Mouse (Mus musculus) stomach, embryonic 15.5 days (tissue): ENCODE measurements around the gene Palld. TPM values are rescaled to one million over a fixed set of nuclear protein-coding genes. Genes with fewer than 3 reads are reported as not detected.

Experiments
- ATAC-seq: fragments of 200-750 bp; cut with Nextera tagmentation; 2 replicates; pipeline ENCODE4 v1.8.0; 2017; ENCODE audit warnings: low read depth, moderate number of reproducible peaks, moderate TSS enrichment; ENCODE audit not compliant: insufficient read depth, low FRiP score
- H3K27ac ChIP-seq: fragments of 300-500 bp; sonication (generic); 2 replicates; pipeline ENCODE4 v1.5.1; 2015; ENCODE audit warnings: mild to moderate bottlenecking, inconsistent platforms
- H3K27me3 ChIP-seq: fragments of 300-500 bp; sonication (generic); replicated peaks from 2 replicates; pipeline ENCODE4 v1.6.1; 2015; ENCODE audit warnings: inconsistent platforms
- H3K36me3 ChIP-seq: fragments of 300-500 bp; sonication (generic); 2 replicates; pipeline ENCODE4 v1.6.1; 2015; ENCODE audit warnings: inconsistent platforms
- H3K4me1 ChIP-seq: fragments of 300-500 bp; sonication (generic); 2 replicates; pipeline ENCODE4 v1.6.1; 2015; ENCODE audit warnings: inconsistent platforms
- H3K4me2 ChIP-seq: fragments of 300-500 bp; sonication (generic); 2 replicates; pipeline ENCODE4 v1.6.1; 2015; ENCODE audit warnings: mild to moderate bottlenecking, inconsistent platforms
- H3K4me3 ChIP-seq: fragments of 300-500 bp; sonication (generic); replicated peaks from 2 replicates; pipeline ENCODE4 v1.5.1; 2015; ENCODE audit warnings: inconsistent platforms
- H3K9ac ChIP-seq: fragments of 300-500 bp; sonication (generic); 2 replicates; pipeline ENCODE4 v1.6.1; 2015; ENCODE audit warnings: inconsistent platforms
- H3K9me3 ChIP-seq: fragments of 300-500 bp; sonication (generic); 2 replicates; pipeline ENCODE4 v1.6.1; 2016; ENCODE audit warnings: inconsistent platforms
- WGBS: fragments of 180-500 bp; shearing (Covaris S2); methylation state at CpG from one replicate; pipeline ENCODE4 v1.1.7; 2015; 5-methylcytosine and 5-hydroxymethylcytosine counted together
- polyA plus RNA-seq: library from polyadenylated mRNA; unstranded; fragments of >200 nt; fragmentation: Nextera tagmentation; extraction: Ambion mirVana; gene quantifications from 2 replicates; pipeline ENCODE4 v1.2.1, GENCODE M21; 2015

The Palld gene
- polyA plus RNA-seq, result 95.5 and 103 TPM in 2 replicates

DNA sequence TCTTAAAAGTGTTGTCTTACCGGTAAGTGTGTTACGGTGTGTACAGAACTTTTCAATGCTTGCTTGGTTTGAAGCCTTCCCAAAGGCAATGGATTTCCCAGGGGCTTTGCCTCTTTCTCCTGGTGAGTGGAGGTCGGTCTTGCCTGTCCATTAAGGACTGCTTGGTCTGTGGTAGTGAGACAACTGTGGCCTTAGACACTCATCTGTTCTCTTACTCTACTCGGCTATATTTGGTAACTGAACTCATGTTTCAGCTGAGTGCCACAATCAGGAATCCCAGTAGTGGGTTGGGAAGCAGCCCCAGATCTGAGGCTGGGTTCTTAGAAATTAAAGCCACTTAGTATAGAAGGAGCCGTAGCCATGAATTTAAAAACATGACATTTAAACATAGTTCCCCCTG lies at the start of gene Palld:
Palld (minus strand) TSS at position 170 of the 400 bp plus-strand sequence.
- no peak for ATAC-seq
- Histone ChIP-seq H3K4me3 (no peak within 1 kb of the TSS), H3K9ac (no peak within 1 kb of the TSS), H3K9me3 (no peaks in the 10 kb centered on the region), H3K4me2 (no peak within 1 kb of the TSS), H3K36me3 (no peaks in the 10 kb centered on the region), H3K4me1 (no peaks in the 10 kb centered on the region), H3K27ac (no peak within 1 kb of the TSS), H3K27me3 (no peaks in the 10 kb centered on the region)
- WGBS, result 77% methylated on average over 5 of the region's 5 CpGs

DNA sequence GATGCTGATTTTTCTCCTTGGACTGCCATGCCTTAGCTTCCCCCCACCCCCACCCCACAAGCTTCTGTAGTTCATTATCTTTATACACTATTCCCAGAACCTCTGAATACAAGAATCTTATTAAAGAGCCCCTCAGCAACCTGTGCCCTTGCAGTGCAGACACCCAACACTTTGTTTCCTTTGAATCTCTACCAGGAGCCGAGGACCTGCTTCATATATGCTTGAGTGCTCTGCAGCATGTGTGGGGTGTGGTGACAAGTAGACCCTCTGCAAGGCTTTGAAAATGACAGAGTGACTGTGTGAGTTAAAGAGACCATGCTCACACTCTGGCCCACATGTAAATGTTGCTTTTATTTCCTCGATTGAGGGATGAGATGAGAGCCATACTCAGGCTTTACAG lies 35.1 kb upstream of the Palld start:
- 73% methylated on average over 2 of the region's 2 CpGs for WGBS
- Histone ChIP-seq H3K9ac (no peak overlapping the region), H3K27ac (no peak overlapping the region), H3K9me3 (no peaks in the 10 kb centered on the region), H3K4me1 (no peaks in the 10 kb centered on the region), H3K4me3 (no peak overlapping the region), H3K4me2 (no peak overlapping the region), H3K27me3 (no peaks in the 10 kb centered on the region), H3K36me3 (no peaks in the 10 kb centered on the region)
- ATAC-seq, result no peak

DNA sequence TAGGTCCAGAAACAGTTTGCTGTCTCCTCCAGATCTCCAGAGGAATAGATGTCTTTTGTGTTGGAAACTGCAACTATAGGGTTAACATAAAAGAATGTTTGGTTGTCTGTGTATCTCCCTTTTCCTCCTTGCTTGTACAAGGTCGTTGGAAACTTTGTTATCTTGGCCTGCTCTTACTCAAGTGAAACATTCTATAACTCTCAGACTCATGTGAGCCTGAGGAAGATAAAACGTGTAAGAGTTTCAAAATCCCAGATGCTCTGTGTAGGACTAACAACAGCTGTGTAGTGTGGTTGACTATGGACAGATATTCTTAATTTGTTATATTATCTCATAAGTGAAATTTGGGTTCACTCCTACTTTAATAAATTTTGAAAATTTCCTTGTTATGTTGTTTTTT lies 30.8 kb upstream of the Palld start:
- Histone ChIP-seq H3K4me3 (no peak overlapping the region), H3K27ac (no peak overlapping the region), H3K27me3 (no peaks in the 10 kb centered on the region), H3K36me3 (no peaks in the 10 kb centered on the region), H3K9ac (no peak overlapping the region), H3K9me3 (no peaks in the 10 kb centered on the region), H3K4me2 (no peak overlapping the region), H3K4me1 (no peaks in the 10 kb centered on the region)
- ATAC-seq, result no peak
- 5% methylated on average over 2 of the region's 2 CpGs for WGBS

DNA sequence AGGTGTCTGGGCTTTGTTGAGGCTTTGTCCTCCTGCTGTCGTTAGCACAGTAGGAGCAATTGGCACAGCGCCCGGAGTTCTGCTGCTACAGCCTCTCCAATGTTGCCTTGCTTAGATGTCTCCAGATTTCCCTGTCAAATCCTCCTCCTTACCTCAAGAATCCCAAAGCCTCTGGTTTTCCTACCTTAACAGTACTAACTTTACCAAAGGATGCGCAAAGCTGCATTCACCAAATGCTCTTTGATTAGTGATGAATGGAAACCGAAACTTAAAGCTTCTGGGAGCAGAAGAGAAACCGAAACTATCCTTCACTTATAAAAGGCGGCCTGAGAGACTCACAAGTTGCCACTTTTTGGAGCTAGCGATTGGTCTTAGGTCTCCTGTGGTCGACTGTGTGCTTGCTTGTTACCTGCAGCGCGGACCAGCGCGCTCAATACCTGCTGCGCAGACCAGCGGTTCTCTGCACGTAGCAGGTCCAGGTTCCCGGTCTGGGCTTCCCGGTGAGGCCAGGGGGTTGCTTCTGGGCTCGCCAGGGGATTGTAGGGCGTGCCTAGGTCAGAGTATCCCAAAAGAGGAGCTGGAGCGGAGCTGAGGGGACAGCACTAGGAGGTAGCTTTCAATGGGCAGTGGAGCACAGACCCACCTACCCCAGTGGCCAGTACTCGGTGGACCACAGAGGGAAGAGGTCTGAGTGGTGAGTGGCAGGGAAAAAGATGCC lies 25.4 kb upstream of the Palld start, which contains the start of gene Ddx60:
Ddx60 (plus strand) TSS at position 311 of the 718 bp plus-strand sequence.
- peak within 1 kb of the TSS; percentile 49 for H3K4me3 ChIP-seq
- H3K4me1 ChIP-seq, result no peaks in the 10 kb centered on the region
- H3K9ac ChIP-seq, result peak within 1 kb of the TSS; percentile 11; the same call in 1 of the 2 replicates
- no peaks in the 10 kb centered on the region for H3K27me3 ChIP-seq
- H3K27ac ChIP-seq, result no peak within 1 kb of the TSS
- peak; percentile 55; the same call in 1 of the 2 replicates for ATAC-seq
- peak within 1 kb of the TSS; percentile 73 for H3K4me2 ChIP-seq
- H3K9me3 ChIP-seq, result no peaks in the 10 kb centered on the region
- 6% methylated on average over 22 of the region's 22 CpGs for WGBS
- H3K36me3 ChIP-seq, result no peaks in the 10 kb centered on the region

DNA sequence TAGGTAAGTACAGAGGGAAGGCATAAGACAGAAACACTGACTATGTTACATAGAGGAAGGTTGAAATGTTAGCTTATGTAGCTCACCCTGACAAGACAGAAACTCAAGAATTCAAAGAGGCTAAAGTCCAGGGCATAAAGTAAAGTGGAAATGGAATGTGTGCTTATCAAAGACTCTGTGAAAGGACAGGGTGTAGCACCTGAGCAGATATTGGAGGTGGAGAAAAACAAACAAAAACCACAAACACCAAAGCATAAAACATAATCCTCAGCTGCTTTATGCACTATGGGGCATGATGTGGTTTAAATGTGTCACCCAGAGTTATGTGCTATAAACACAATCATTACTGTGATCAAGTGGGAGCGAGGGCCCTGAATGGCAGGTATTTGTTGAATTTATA lies 22.0 kb upstream of the Palld start:
- Histone ChIP-seq H3K4me2 (no peak overlapping the region), H3K27me3 (no peaks in the 10 kb centered on the region), H3K9ac (no peak overlapping the region), H3K4me1 (no peaks in the 10 kb centered on the region), H3K27ac (peak overlapping the region; percentile 19; the same call in 1 of the 2 replicates), H3K4me3 (no peak overlapping the region), H3K9me3 (no peaks in the 10 kb centered on the region), H3K36me3 (no peaks in the 10 kb centered on the region)
- peak; percentile 77 for ATAC-seq
- 70% methylated on average over 1 of the region's 1 CpGs for WGBS

DNA sequence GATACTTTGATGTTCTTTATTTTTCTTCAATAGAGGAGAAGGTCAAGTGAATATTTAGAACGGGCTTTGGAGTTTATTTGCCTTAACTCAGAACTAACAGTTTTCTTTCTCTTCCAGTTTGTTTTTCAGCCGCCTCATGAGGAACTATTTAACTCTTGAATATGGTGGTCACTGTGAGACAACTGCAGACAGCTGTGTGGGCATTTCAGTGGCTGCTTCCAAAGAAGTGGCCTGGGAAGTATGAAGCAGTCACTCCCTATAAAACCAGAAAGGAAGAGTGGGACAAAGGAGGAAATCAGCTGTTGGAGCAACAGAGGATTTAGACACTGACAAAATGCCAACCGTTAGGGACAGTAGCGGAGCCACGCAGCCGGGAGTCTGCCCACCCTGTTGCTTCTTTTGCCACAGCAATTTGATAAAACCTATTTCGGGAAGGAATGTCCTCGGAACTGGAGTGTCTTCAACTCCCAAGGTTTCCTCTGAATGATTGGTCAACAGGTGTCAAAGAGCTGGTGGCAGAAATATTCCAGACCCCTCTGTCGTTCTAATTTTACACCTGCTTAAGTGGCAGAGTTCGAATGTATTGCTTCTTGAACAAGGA lies 19.1 kb upstream of the Palld start:
- no peak for ATAC-seq
- 72% methylated on average over 10 of the region's 10 CpGs for WGBS
- H3K9me3 ChIP-seq, result no peaks in the 10 kb centered on the region
- no peaks in the 10 kb centered on the region for H3K27me3 ChIP-seq
- H3K9ac ChIP-seq, result no peak overlapping the region
- no peak overlapping the region for H3K4me3 ChIP-seq
- no peaks in the 10 kb centered on the region for H3K4me1 ChIP-seq
- no peak overlapping the region for H3K27ac ChIP-seq
- H3K4me2 ChIP-seq, result no peak overlapping the region
- no peaks in the 10 kb centered on the region for H3K36me3 ChIP-seq

DNA sequence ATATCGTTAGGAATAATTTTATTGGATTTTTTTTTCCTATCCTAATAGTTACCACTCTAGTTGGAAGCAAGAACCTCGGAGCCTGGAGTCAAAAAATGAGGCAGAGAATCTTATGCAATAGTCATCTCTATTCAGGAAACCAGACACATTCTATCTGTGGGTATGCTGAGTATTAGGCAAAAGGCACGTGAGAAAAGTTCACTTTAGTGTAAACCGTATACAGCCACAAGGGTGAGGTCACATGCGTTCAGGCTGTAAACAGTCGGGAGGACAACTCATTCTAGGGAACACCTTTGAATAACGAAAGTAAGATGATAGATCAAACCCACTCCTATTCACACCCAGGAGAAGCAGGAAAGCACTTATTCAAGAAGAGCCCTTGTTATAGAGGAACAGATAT lies 17.9 kb upstream of the Palld start:
- no peak for ATAC-seq

DNA sequence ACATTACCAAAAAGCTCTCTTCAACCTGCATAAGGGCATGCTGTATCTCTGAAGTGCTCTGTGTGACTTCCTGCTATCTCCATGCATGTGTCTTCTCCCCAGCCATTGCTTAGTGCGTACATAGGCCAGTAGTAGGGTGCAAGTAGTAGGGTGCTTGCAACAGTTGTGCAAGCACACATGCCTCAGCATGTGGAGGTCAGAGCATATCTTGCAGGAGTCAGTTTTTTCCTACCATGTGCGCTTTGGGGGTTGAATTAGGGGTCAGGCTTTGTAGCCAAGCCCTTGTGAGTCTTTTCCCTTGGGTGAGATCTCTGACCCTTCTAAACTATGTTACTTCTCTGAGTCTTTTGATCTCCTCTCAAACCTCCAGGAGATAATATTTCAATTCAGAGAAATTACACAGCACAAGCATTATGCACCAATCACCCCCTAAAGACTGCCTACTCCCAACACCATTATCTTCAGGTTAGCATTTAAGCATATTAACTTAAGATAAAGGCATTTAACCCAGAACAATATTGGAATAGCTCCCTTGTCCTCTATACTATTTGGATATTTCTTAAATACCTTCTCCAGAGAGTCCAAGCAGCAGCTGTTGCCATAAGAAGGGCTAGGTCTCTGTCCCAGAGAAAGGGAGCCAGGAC lies 16.8 kb upstream of the Palld start:
- peak; percentile 77 for ATAC-seq
- H3K36me3 ChIP-seq, result no peaks in the 10 kb centered on the region
- WGBS, result 78% methylated on average over 2 of the region's 2 CpGs
- H3K4me1 ChIP-seq, result no peaks in the 10 kb centered on the region
- H3K27me3 ChIP-seq, result no peaks in the 10 kb centered on the region
- no peak overlapping the region for H3K9ac ChIP-seq
- no peak overlapping the region for H3K4me2 ChIP-seq
- H3K9me3 ChIP-seq, result no peaks in the 10 kb centered on the region
- no peak overlapping the region for H3K27ac ChIP-seq
- H3K4me3 ChIP-seq, result no peak overlapping the region

More for the DNA sequence above, 17.9 kb upstream of the Palld start:
- 61% methylated on average over 7 of the region's 7 CpGs for WGBS
- H3K9ac ChIP-seq, result no peak overlapping the region
- no peaks in the 10 kb centered on the region for H3K4me1 ChIP-seq
- H3K27ac ChIP-seq, result no peak overlapping the region
- no peaks in the 10 kb centered on the region for H3K9me3 ChIP-seq
- H3K4me3 ChIP-seq, result no peak overlapping the region
- no peaks in the 10 kb centered on the region for H3K27me3 ChIP-seq
- H3K36me3 ChIP-seq, result no peaks in the 10 kb centered on the region
- no peak overlapping the region for H3K4me2 ChIP-seq

DNA sequence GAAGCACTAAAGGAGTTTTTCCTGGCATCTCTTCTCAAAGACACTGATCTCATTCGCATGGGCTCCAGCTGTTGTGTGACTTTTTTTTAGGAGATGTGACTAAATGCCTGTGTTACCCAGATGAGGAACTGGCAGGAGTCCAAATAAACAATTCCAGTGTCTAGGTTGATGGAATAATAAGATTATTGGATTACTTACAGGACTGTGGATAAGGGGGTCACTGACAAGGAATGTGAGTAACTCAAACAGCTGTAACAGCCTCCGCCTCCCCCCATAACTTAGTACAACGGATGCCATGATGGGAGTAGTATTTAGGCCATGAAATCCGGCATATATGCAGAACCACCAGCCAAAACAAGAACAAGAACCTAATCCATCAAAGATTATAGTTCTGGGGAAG lies 14.8 kb upstream of the Palld start:
- no peak for ATAC-seq
- WGBS, result 53% methylated on average over 4 of the region's 4 CpGs
- H3K4me2 ChIP-seq, result no peak overlapping the region

DNA sequence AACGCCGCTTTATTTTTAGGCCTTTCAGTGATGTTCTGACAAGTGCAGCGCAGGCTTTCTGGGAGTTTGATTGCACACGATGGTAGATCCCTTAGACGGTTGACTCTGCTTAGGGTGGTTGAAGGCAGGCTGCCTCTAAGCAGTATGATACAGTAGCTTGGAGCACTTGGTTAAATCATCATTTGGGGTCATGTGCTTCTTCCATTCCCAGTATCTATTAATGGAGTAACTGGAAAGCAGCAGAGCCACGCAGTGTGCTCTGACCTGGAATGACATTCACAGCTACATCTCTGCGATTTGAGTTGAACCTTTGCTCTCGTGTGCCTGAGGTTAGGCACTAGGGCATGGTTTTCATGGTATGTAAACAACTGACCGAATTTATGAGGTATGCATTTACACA lies 11.5 kb upstream of the Palld start:
- no peak overlapping the region for H3K27ac ChIP-seq
- H3K4me3 ChIP-seq, result no peak overlapping the region
- 62% methylated on average over 9 of the region's 9 CpGs for WGBS
- H3K36me3 ChIP-seq, result no peaks in the 10 kb centered on the region
- H3K4me1 ChIP-seq, result no peaks in the 10 kb centered on the region
- H3K9me3 ChIP-seq, result no peaks in the 10 kb centered on the region
- H3K4me2 ChIP-seq, result no peak overlapping the region
- ATAC-seq, result no peak
- no peaks in the 10 kb centered on the region for H3K27me3 ChIP-seq
- no peak overlapping the region for H3K9ac ChIP-seq

More for the DNA sequence above, 14.8 kb upstream of the Palld start:
- Histone ChIP-seq H3K4me1 (no peaks in the 10 kb centered on the region), H3K9me3 (no peaks in the 10 kb centered on the region), H3K27me3 (no peaks in the 10 kb centered on the region), H3K36me3 (no peaks in the 10 kb centered on the region), H3K27ac (no peak overlapping the region), H3K4me3 (no peak overlapping the region), H3K9ac (no peak overlapping the region)

DNA sequence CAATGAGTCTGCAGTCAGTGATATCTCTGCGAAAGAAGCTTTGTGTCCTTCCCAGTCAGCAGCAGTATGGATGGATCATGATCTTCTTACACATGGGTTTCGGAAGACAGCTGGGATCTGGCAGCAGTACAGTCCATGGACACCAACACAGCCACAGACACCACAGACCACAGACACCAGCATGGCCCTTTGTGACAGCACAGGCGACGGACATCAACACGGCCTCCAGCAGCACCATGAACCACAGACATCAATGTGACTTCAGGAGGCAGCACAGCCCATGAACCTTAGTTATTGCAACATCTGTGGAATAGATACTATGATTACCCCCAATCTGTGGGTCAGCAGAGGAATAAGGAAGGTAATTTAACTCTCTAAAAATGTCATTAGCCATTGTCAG lies 10.3 kb upstream of the Palld start:
- Histone ChIP-seq H3K9me3 (no peaks in the 10 kb centered on the region), H3K9ac (no peak overlapping the region), H3K4me3 (no peak overlapping the region), H3K4me2 (no peak overlapping the region), H3K4me1 (no peaks in the 10 kb centered on the region), H3K27ac (no peak overlapping the region), H3K27me3 (no peaks in the 10 kb centered on the region), H3K36me3 (no peaks in the 10 kb centered on the region)
- 92% methylated on average over 5 of the region's 5 CpGs for WGBS
- no peak for ATAC-seq

DNA sequence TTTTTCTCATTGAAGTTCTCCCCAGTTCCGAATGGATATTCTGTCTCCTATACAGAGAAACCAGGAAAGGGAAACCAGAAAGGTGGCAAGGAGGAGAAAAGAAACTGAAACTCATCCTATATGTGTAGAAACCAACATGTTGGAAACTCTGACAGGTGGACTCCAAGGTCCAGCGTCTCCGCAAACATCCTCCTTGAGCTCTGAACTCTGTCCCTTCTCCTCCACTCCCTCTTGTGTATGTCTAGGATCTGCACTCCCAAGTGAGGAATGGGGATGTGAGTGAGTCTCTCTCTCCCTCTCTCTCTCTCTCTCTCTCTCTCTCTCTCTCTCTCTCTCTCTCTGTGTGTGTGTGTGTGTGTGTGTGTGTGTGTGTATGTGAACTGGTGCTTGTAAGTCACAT lies 6.8 kb upstream of the Palld start:
- 80% methylated on average over 3 of the region's 3 CpGs for WGBS
- Histone ChIP-seq H3K9me3 (no peaks in the 10 kb centered on the region), H3K4me1 (no peaks in the 10 kb centered on the region), H3K4me3 (no peak overlapping the region), H3K27me3 (no peaks in the 10 kb centered on the region), H3K27ac (no peak overlapping the region), H3K9ac (no peak overlapping the region), H3K36me3 (no peaks in the 10 kb centered on the region), H3K4me2 (no peak overlapping the region)
- no peak for ATAC-seq
